ENCODE assay signal across 8 mouse cellular contexts in genomic region chr16:14940898-14941297, GRCm38 (mm10). TPM values are rescaled to one million over a fixed set of nuclear protein-coding genes. Genes with fewer than 3 reads are reported as not detected.
A peak's percentile ranks its signal among the peaks of the same experiment; 100 is the strongest.
DNase-seq lines count a peak whose midpoint lies in the region; ATAC-seq and TF ChIP-seq lines count a peak whose summit lies in the region.

No protein-coding gene starts in this region.

- H3K4me3 ChIP-seq in embryonic facial prominence, embryonic 12.5 days = no peak overlapping the region
- H3K4me3 ChIP-seq in embryonic facial prominence, embryonic 10.5 days = no peak overlapping the region
- no peak overlapping the region for H3K4me3 ChIP-seq in lung, embryonic 16.5 days (ENCODE audit: low read length)
- no peak overlapping the region for H3K4me3 ChIP-seq in heart, embryonic 12.5 days
- H3K4me3 ChIP-seq in liver, postnatal 0 days (ENCODE audit: low read depth, low read length) = no peak overlapping the region

- WGBS in embryonic facial prominence, embryonic 12.5 days = 75% methylated on average over 3 of the region's 3 CpGs
- 81% methylated on average over 3 of the region's 3 CpGs for WGBS in embryonic facial prominence, embryonic 10.5 days
- 19% methylated on average over 3 of the region's 3 CpGs for WGBS in lung, embryonic 16.5 days
- 61% methylated on average over 3 of the region's 3 CpGs for WGBS in heart, embryonic 12.5 days
- 52% methylated on average over 3 of the region's 3 CpGs for WGBS in liver, postnatal 0 days (ENCODE audit: insufficient replicate concordance)

- peak overlapping the region; percentile 46 for H3K27ac ChIP-seq in embryonic facial prominence, embryonic 12.5 days
- H3K27ac ChIP-seq in embryonic facial prominence, embryonic 10.5 days (replicated peaks) = no peak overlapping the region
- peak overlapping the region; percentile 88 for H3K27ac ChIP-seq in lung, embryonic 16.5 days (ENCODE audit: low read length)
- H3K27ac ChIP-seq in heart, embryonic 12.5 days (ENCODE audit: poor library complexity, severe bottlenecking) = no peak overlapping the region
- H3K27ac ChIP-seq in liver, postnatal 0 days (ENCODE audit: low read depth) = peak overlapping the region; percentile 84

- no peak for TF ChIP-seq CTCF in liver, postnatal 0 days (IDR thresholded peaks at IDR 0.05; ENCODE audit: low read depth)

- intact Hi-C loops in gastrocnemius, postnatal 14 days (cut with DNase I; ENCODE audit: low total_unique reads) = no loop called here

- no peak overlapping the region for H3K4me2 ChIP-seq in embryonic facial prominence, embryonic 12.5 days (replicated peaks)
- peak overlapping the region; percentile 19; the same call in 1 of the 2 replicates for H3K4me2 ChIP-seq in lung, embryonic 16.5 days (ENCODE audit: low read depth, low read length)
- no peak overlapping the region for H3K4me2 ChIP-seq in heart, embryonic 12.5 days
- H3K4me2 ChIP-seq in liver, postnatal 0 days (ENCODE audit: low read depth, low read length) = 0 out of 2 replicates have a peak overlapping the region, but pooled peaks have one; percentile 9

- H3K27me3 ChIP-seq in embryonic facial prominence, embryonic 12.5 days = no peaks in the 10 kb centered on the region
- H3K27me3 ChIP-seq in embryonic facial prominence, embryonic 10.5 days (replicated peaks; ENCODE audit: low read depth, poor library complexity, severe bottlenecking) = no peaks in the 10 kb centered on the region
- H3K27me3 ChIP-seq in lung, embryonic 16.5 days (ENCODE audit: control insufficient read depth, insufficient read depth, low read depth, low read length) = no peaks in the 10 kb centered on the region
- H3K27me3 ChIP-seq in heart, embryonic 12.5 days (replicated peaks) = peaks cover 8% of the 10 kb centered on the region
- H3K27me3 ChIP-seq in liver, postnatal 0 days (ENCODE audit: insufficient read depth, low read length) = no peaks in the 10 kb centered on the region

- H3K36me3 ChIP-seq in embryonic facial prominence, embryonic 12.5 days = no peaks in the 10 kb centered on the region
- H3K36me3 ChIP-seq in embryonic facial prominence, embryonic 10.5 days (replicated peaks) = no peaks in the 10 kb centered on the region
- no peaks in the 10 kb centered on the region for H3K36me3 ChIP-seq in lung, embryonic 16.5 days (ENCODE audit: control insufficient read depth, insufficient read depth, low read length)
- H3K36me3 ChIP-seq in heart, embryonic 12.5 days = no peaks in the 10 kb centered on the region
- H3K36me3 ChIP-seq in liver, postnatal 0 days (replicated peaks; ENCODE audit: insufficient read depth, low read length) = no peaks in the 10 kb centered on the region

- H3K9ac ChIP-seq in embryonic facial prominence, embryonic 12.5 days = no peak overlapping the region
- H3K9ac ChIP-seq in lung, embryonic 16.5 days (ENCODE audit: low read length) = no peak overlapping the region
- H3K9ac ChIP-seq in heart, embryonic 12.5 days = no peak overlapping the region
- no peak overlapping the region for H3K9ac ChIP-seq in liver, postnatal 0 days (replicated peaks)

- ATAC-seq in embryonic facial prominence, embryonic 12.5 days (ENCODE audit: insufficient number of reproducible peaks, insufficient read depth, low FRiP score, low TSS enrichment) = no peak; the same call in 1 of the 2 replicates
- peak; percentile 56; the same call in 1 of the 2 replicates for ATAC-seq in lung, embryonic 16.5 days (ENCODE audit: low read depth)
- ATAC-seq in heart, embryonic 12.5 days (ENCODE audit: insufficient number of reproducible peaks, low FRiP score) = peak; percentile 54; the same call in 1 of the 2 replicates
- ATAC-seq in liver, postnatal 0 days = no peak

- TF ChIP-seq EP300 in liver, postnatal 0 days (IDR thresholded peaks at IDR 0.05; ENCODE audit: low read depth) = no peak

- H3K4me1 ChIP-seq in embryonic facial prominence, embryonic 12.5 days = 0 out of 2 replicates have a peak, but pooled peaks cover 13% of the 10 kb centered on the region
- 0 out of 2 replicates have a peak, but pooled peaks cover 6% of the 10 kb centered on the region for H3K4me1 ChIP-seq in embryonic facial prominence, embryonic 10.5 days
- peaks cover 27% of the 10 kb centered on the region for H3K4me1 ChIP-seq in lung, embryonic 16.5 days (replicated peaks; ENCODE audit: control insufficient read depth, insufficient read depth, low read length)
- peaks cover 15% of the 10 kb centered on the region for H3K4me1 ChIP-seq in heart, embryonic 12.5 days (replicated peaks)
- peaks cover 2% of the 10 kb centered on the region; the same call in 1 of the 2 replicates for H3K4me1 ChIP-seq in liver, postnatal 0 days (ENCODE audit: insufficient read depth)

- no peaks in the 10 kb centered on the region for H3K9me3 ChIP-seq in embryonic facial prominence, embryonic 12.5 days
- no peaks in the 10 kb centered on the region for H3K9me3 ChIP-seq in embryonic facial prominence, embryonic 10.5 days
- H3K9me3 ChIP-seq in lung, embryonic 16.5 days (ENCODE audit: control insufficient read depth, low read length) = no peaks in the 10 kb centered on the region
- H3K9me3 ChIP-seq in heart, embryonic 12.5 days (replicated peaks) = no peaks in the 10 kb centered on the region
- no peaks in the 10 kb centered on the region for H3K9me3 ChIP-seq in liver, postnatal 0 days (ENCODE audit: low read length)

- DNase-seq in embryonic facial prominence, embryonic 10.5 days (ENCODE audit: low spot score) = no peak
- DNase-seq in lung, postnatal 25 days (ENCODE audit: low spot score) = no peak
- DNase-seq in liver, postnatal 0 days = peak; percentile 38
- DNase-seq in gastrocnemius, postnatal 14 days = no peak
- no peak for DNase-seq in cerebellum, adult 9-11 months

RNA-seq across cellular contexts. Expression of gene Efcab1, which starts 34.5 kb away (rescaled TPM):
- polyA plus RNA-seq in embryonic facial prominence, embryonic 12.5 days (2016; fragmentation: Nextera tagmentation; extraction: Ambion mirVana) = 9.8 and 9.9 TPM in 2 replicates
- 8.1 and 8.8 TPM in 2 replicates for polyA plus RNA-seq in embryonic facial prominence, embryonic 10.5 days (2016; fragmentation: Nextera tagmentation; extraction: Ambion mirVana)
- polyA plus RNA-seq in lung, embryonic 16.5 days (2015; fragmentation: Nextera tagmentation; extraction: Ambion mirVana) = 13.0 TPM in 2 replicates
- polyA plus RNA-seq in heart, embryonic 12.5 days (2016; fragmentation: Nextera tagmentation; extraction: Ambion mirVana) = 2.5 and 2.6 TPM in 2 replicates
- 0.14 and 0.18 TPM in 2 replicates for polyA plus RNA-seq in liver, postnatal 0 days (2015; fragmentation: Nextera tagmentation; extraction: Ambion mirVana)
- total RNA-seq in gastrocnemius, postnatal 14 days (2021) = not detected

Comparison
In these comparisons a context has a peak if more than half of its experiments do, and no peak if none do; other contexts are left out.
1. H3K27ac ChIP-seq: peak in embryonic facial prominence, embryonic 12.5 days (single experiment), lung, embryonic 16.5 days (single experiment) and liver, postnatal 0 days (single experiment); none in embryonic facial prominence, embryonic 10.5 days (single experiment) and heart, embryonic 12.5 days (single experiment).
2. ATAC-seq: peak in lung, embryonic 16.5 days (single experiment) and heart, embryonic 12.5 days (single experiment); none in embryonic facial prominence, embryonic 12.5 days (single experiment) and liver, postnatal 0 days (single experiment).
3. H3K4me2 ChIP-seq: peak in lung, embryonic 16.5 days (single experiment) and liver, postnatal 0 days (single experiment); none in embryonic facial prominence, embryonic 12.5 days (single experiment) and heart, embryonic 12.5 days (single experiment).